Mouse (Mus musculus) 416B (cell line): ENCODE results near the gene 5031439G07Rik.
A peak's percentile ranks its signal among the peaks of the same experiment; 100 is the strongest.

Experiments used
- DNase-seq: peaks from one replicate; pipeline ENCODE4 v3.0.0; 2011; ENCODE audit warnings: low read depth

5031439G07Rik gene

GRCm38 (mm10) chr15:84995041-84995440 is 6.7 kb upstream of the 5031439G07Rik start:
- DNase-seq = peak; percentile 60

GRCm38 (mm10) chr15:84994498-84994897 is 6.1 kb upstream of the 5031439G07Rik start:
- DNase-seq = no peak

GRCm38 (mm10) chr15:84989771-84990170 is 1.4 kb upstream of the 5031439G07Rik start:
- no peak for DNase-seq

GRCm38 (mm10) chr15:84989098-84989497 is 747 bp upstream of the 5031439G07Rik start:
- no peak for DNase-seq

- peak; percentile 45 for DNase-seq
Measured at GRCm38 (mm10) chr15:84987020-84987815, 1.1 kb downstream of the 5031439G07Rik start.

- no peak for DNase-seq
Measured at GRCm38 (mm10) chr15:84986171-84987019, 2.0 kb downstream of the 5031439G07Rik start.

GRCm38 (mm10) chr15:84985516-84986160 is 2.7 kb downstream of the 5031439G07Rik start:
- no peak for DNase-seq

- DNase-seq = peak; percentile 74
Measured at GRCm38 (mm10) chr15:84983721-84984120, 4.6 kb downstream of the 5031439G07Rik start.

GRCm38 (mm10) chr15:84982888-84983287 is 5.5 kb downstream of the 5031439G07Rik start:
- no peak for DNase-seq

GRCm38 (mm10) chr15:84981609-84982313 is 6.6 kb downstream of the 5031439G07Rik start:
- no peak for DNase-seq

GRCm38 (mm10) chr15:84975729-84976128 is 12.6 kb downstream of the 5031439G07Rik start:
- no peak for DNase-seq

- no peak for DNase-seq
Measured at GRCm38 (mm10) chr15:84973544-84973871, 14.8 kb downstream of the 5031439G07Rik start.

GRCm38 (mm10) chr15:84972860-84973543 is 15.3 kb downstream of the 5031439G07Rik start:
- no peak for DNase-seq

- DNase-seq = no peak
Measured at GRCm38 (mm10) chr15:84968534-84968933, 19.8 kb downstream of the 5031439G07Rik start.

GRCm38 (mm10) chr15:84965575-84966360 is 22.6 kb downstream of the 5031439G07Rik start:
- peak; percentile 69 for DNase-seq

GRCm38 (mm10) chr15:84964771-84965170 is 23.6 kb downstream of the 5031439G07Rik start:
- peak; percentile 74 for DNase-seq

- DNase-seq = no peak
Measured at GRCm38 (mm10) chr15:84962518-84962917, 25.8 kb downstream of the 5031439G07Rik start.

GRCm38 (mm10) chr15:84960692-84961091 is 27.7 kb downstream of the 5031439G07Rik start:
- DNase-seq = no peak

- no peak for DNase-seq
Measured at GRCm38 (mm10) chr15:84959891-84960290, 28.5 kb downstream of the 5031439G07Rik start.

GRCm38 (mm10) chr15:84958331-84958730 is 30.0 kb downstream of the 5031439G07Rik start:
- no peak for DNase-seq
